Mouse (Mus musculus): ENCODE measurements around the gene Insyn1.
A peak's percentile ranks its signal among the peaks of the same experiment; 100 is the strongest.

Insyn1 gene

DNA sequence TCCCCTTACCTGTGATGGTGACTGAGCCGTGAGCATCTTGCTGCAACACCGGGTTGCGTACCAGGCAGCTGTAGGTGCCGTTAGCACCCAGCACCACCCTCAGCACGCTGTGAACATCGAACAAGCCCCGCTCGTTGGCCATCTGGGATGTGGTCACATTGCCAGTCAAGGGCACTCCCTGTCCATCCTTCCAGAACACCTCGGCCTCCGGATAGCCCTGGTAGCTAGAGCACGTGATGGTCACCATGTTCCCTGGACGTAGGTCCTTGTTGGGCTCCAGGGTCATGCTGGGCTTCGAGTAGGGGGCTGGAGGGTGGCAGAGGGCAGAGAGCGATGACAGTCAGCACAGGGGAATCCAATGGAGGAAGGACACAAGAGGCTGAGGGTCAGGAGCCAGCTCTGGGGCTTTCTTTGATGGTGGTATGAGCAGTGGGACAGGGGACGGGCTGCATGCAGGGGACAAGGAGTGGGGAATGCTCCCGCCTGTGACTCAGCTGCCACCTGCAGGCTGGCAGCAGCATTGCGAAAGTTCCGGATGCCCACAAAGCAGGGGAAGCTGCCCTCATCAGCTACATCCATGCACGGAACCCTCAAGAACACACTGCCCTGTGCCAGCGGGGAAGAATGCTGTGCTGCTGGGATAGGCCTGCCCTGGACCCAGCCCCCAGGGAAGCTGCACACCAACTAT is 47.2 kb downstream of the Insyn1 start:
- no peak for DNase-seq (ENCODE audit: low spot score)

DNA sequence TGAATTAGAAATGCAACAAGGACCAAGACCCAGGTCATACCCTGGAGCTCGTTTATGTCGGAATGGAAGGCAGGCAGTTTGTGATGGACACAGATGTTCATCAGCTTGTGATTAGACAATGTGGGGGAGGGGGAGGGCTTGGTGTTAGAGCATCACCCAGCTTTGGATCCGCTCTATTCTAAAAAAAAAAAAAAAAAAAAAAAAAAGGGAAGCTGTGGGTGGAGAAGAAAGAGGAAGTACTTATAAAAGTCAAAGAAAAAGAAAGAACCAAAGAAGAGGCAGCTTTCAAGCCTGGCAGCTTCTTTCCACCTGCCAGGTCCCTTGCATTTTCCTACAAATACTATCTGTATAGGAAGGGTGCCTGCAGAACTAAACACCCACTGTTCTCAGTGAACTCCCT is 49.4 kb downstream of the Insyn1 start:
- DNase-seq (ENCODE audit: low spot score) = no peak

DNA sequence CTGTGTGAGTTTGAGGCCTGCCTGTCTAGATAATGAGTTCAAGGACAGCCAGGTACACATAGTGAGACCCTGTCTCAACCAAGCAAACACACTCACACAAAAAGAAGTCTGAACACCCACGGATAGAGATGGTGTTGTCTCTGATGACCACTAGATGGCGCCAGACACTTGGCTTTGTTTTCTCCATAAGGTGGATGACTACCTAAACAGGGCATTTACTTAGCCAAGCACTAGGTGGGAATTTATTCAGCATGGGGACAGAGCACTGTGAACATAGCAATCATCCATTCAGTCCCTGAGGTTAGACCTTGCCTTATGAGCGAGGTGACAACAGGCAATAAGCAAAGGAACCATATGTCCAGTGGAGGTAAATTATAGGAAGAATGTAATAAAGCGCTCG is 51.5 kb downstream of the Insyn1 start:
- DNase-seq (ENCODE audit: low spot score) = peak; percentile 53

DNA sequence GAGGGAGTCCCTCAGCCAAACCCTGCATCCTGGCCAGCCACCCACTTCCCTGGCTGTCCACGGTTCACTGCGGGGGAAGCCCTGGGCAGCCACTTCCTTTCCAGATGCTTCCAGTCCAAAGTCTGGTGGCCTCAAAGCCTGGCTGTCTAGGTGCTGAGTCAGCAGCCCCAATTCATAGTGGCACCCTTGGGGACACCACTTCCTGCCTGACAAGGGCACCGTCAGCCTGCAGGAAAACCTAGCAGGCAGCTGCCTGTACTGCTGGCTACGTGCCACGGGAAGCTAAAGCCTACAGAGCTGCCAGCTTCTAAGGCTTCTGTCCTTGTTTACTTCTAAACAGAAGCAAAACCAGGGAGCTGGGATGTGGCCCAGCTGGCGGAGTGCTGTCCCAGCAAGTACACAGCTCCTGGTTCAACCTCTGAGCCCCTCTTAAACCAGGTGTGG is 53.5 kb downstream of the Insyn1 start:
- DNase-seq (ENCODE audit: low spot score) = peak; percentile 88

DNA sequence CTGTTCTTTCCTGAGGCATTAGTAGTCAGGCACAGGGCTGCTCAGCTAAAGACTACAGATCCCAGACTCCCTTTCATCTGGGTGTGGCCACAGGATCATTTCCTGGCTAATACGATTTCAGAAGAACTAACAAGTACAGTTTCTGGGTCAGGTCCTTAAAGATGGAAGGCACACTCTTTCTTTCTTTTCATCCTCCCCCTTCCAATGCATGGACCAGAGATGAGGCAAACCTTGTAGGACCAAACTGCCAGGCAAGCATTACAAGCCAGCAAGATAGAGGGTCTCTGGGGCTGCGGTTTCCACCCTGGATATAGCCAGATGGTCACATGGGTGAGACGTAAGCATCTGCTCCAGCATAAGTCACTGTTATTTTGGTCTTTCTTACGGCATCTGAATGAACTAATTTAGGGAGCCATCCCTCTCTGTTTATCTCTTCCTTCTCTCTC is 56.5 kb downstream of the Insyn1 start:
- DNase-seq (ENCODE audit: low spot score) = no peak

DNA sequence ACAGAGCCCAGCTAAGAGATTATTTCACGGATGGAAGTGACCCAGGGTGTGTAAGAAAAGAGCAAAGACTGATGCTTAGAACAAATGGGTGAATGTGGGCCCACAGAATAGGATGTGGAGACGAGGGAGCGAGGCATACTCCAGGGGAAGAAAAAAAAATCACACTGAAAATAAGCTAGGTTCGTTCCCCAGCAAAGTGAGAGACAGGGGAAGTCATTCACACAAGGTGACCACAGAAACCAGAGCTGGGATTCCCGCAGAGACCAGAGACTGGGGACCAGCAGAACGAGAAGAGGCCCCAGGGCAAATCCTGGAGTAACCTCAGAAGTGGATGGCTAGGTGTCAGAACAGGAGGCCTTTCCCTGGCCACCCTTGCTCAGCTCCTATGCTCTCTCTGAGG is 57.0 kb downstream of the Insyn1 start:
- DNase-seq (ENCODE audit: low spot score) = no peak

DNA sequence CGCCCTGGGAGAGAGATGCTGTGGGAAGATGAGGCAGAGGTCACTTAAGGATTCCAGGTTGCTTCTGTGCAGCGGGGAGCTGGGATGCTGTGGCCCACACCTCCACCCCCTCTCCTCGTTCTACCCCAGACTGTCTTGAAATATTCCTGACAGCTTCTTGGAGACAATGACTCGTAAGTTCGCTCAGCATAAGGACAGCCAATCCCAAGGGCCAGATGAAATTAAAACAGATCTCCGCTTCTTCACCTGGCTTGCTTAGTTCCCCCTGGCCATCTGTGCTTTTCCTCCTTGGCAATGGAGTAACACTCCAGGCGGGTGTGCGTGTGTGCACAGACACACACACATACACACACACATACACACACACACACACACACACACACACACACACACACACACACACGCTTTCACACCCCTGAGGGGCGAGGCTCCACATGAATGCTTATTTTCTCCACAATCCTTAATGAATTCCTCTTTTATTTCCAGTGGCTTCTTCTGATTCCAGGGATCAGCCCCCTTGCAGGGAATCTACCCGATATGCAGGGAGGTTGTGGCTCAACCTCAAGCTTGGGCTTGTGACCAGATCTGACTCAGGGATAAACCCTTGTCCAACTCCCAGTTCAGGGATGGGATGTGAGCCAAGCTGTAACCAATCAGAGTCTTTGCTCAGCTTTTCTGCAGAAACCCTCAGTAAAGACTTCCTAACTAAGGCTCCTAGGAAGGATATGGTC is 58.4 kb downstream of the Insyn1 start:
- peak; percentile 72 for DNase-seq (ENCODE audit: low spot score)

DNA sequence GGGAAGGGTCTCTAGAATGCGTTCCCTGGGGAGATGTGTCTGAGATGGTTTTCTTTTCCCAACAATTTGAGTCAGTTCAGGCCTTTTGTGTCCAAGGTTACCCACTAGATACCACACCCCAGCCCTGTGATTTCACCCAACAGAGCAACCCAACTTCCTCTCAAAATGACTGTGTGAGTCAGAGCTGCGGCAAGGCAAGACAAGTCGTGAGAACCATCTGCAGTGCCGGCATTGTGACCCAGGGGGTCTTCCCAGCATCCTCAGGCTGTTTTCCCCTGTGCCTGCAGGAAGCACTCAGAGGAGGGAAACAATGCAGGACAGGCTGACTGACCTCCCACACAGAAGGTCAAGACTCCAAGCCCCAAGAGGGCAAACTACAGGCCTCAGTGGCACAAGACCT is 60.5 kb downstream of the Insyn1 start:
- DNase-seq (ENCODE audit: low spot score) = no peak

Measured in urinary bladder, postnatal 14 days (tissue).